Mouse (Mus musculus) kidney, adult 2 months (tissue): Measurements from ENCODE around the gene Olfr481. TPM values are rescaled to one million over a fixed set of nuclear protein-coding genes. Genes with fewer than 3 reads are reported as not detected.

ENCODE experiments used
- DNase-seq: peaks from one replicate; pipeline ENCODE4 v3.0.0; 2021
- H3K27ac ChIP-seq: fragments of 200-500 bp; 2 replicates; pipeline ENCODE4 v1.5.1; 2012; ENCODE audit warnings: low read depth, low read length, control low read depth, inconsistent platforms; ENCODE audit not compliant: insufficient read depth
- H3K27me3 ChIP-seq: fragments of 200-500 bp; replicated peaks from 2 replicates; pipeline ENCODE4 v1.6.1; 2012; ENCODE audit warnings: mild to moderate bottlenecking, moderate library complexity, low read length, inconsistent platforms; ENCODE audit not compliant: control insufficient read depth, insufficient read depth
- H3K36me3 ChIP-seq: fragments of 200-500 bp; 2 replicates; pipeline ENCODE4 v1.6.1; 2012; ENCODE audit warnings: mild to moderate bottlenecking, moderate library complexity, low read length, inconsistent platforms; ENCODE audit not compliant: control insufficient read depth, insufficient read depth
- H3K4me1 ChIP-seq: fragments of 200-500 bp; 2 replicates; pipeline ENCODE4 v1.6.1; 2011; ENCODE audit warnings: low read length; ENCODE audit not compliant: control insufficient read depth, insufficient read depth
- H3K4me3 ChIP-seq: fragments of 200-500 bp; 2 replicates; pipeline ENCODE4 v1.5.1; 2011; ENCODE audit warnings: mild to moderate bottlenecking, low read depth, low read length, control low read depth; ENCODE audit not compliant: insufficient read depth
- CTCF ChIP-seq: fragments of 200-500 bp; conservative IDR thresholded peaks from 2 replicates; pipeline ENCODE4 v1.5.1; 2011; ENCODE audit warnings: low read depth, mild to moderate bottlenecking, control low read depth, low read length, moderate library complexity, mixed read lengths; ENCODE audit not compliant: insufficient read depth, insufficient read length
- POLR2A ChIP-seq: fragments of 200-500 bp; IDR thresholded peaks from one replicate; pipeline ENCODE4 v1.6.1; 2011; ENCODE audit warnings: low read depth, low read length, control low read depth
- whole genome bisulfite sequencing: fragments of 180-500 bp; shearing (Covaris S2); methylation state at CpG from one replicate; pipeline ENCODE4 v1.1.7; 2018; 5-methylcytosine and 5-hydroxymethylcytosine counted together
- polyA plus RNA-seq: library from polyadenylated mRNA; depleted of rRNA; stranded (reverse); fragments of >200 nt; gene quantifications from 2 replicates; pipeline ENCODE4 v1.2.3, GENCODE M21; 2012; rRNA removed

The Olfr481 gene
- polyA plus RNA-seq, 1 experiment: not detected

DNA sequence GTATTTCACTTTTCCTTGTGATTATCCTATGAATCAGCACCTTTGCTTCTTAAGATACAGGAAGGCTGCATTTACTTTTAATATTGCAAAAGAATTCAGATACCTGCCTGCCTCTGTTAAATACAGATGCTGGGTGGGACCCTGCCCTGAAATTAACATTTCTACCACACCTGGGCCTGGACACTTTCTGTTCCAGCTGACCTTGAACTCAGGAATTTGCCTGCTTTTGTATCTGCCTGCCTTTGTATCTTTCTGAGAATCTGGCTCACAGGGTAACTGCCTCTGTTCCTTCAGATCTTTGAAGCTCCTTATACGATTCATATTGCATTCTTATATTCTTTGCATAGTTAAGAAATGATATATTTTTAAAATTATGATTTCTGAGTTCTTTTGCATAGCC is 41.8 kb downstream of the Olfr481 start:
- 51% methylated on average over 1 of the region's 1 CpGs for WGBS
- TF ChIP-seq CTCF (no peak), POLR2A (no peak)
- DNase-seq: no peak
- H3K27ac ChIP-seq: no peak overlapping the region
- no peaks in the 10 kb centered on the region for H3K36me3 ChIP-seq
- H3K27me3 ChIP-seq: no peaks in the 10 kb centered on the region
- H3K4me1 ChIP-seq: no peaks in the 10 kb centered on the region
- H3K4me3 ChIP-seq: no peak overlapping the region

DNA sequence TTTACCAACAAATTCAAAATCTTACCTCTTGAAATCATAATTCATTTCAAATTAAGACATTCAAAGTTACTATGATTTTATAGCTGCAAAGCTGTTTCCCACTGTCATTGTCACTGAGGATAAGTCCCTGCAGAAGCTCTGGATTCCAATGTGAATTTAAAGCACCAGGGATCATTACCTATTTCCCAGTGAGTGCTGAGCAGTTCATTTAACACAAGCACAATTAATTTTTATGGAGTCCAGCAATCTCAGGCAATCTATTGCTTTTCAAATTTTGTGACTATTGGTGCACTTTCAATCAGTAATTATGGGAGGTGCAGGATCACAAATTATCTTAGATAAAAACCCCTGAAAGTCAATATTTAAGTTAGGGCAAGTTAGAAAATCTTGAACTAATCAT is 47.7 kb downstream of the Olfr481 start, which contains the start of gene Olfr484:
Gene Olfr484 (minus strand): TSS at position 101 of the 400 bp plus-strand sequence.
- TF ChIP-seq CTCF: no peak
- no peak for TF ChIP-seq POLR2A
- no peak within 1 kb of the TSS for H3K27ac ChIP-seq
- no peak for DNase-seq

More for the DNA sequence above, 47.7 kb downstream of the Olfr481 start, which contains the start of gene Olfr484:
- Histone ChIP-seq H3K4me3 (no peak within 1 kb of the TSS), H3K4me1 (no peaks in the 10 kb centered on the region), H3K36me3 (no peaks in the 10 kb centered on the region), H3K27me3 (no peaks in the 10 kb centered on the region)

Other genes with a start within 250 kb of the Olfr481 start
- gene Olfr470, start 232.4 kb upstream of the Olfr481 start, polyA plus RNA-seq: not detected in 2 replicates
- gene Olfr472, start 182.0 kb upstream of the Olfr481 start, polyA plus RNA-seq: not detected in 2 replicates
- gene Olfr473, start 149.4 kb upstream of the Olfr481 start, polyA plus RNA-seq: not detected in 2 replicates
- gene Olfr474, start 125.2 kb upstream of the Olfr481 start, polyA plus RNA-seq: not detected in 2 replicates
- not detected in 2 replicates for gene Olfr476, start 115.1 kb upstream of the Olfr481 start, polyA plus RNA-seq
- not detected in 2 replicates for gene Olfr477, start 93.2 kb upstream of the Olfr481 start, polyA plus RNA-seq
- gene Olfr478, start 45.9 kb upstream of the Olfr481 start, polyA plus RNA-seq: not detected in 2 replicates
- gene Olfr479, start 29.2 kb upstream of the Olfr481 start, polyA plus RNA-seq: not detected in 2 replicates
- not detected in 2 replicates for gene Olfr480, start 12.5 kb upstream of the Olfr481 start, polyA plus RNA-seq
- 0.03 TPM in 1 of 2 replicates, not detected in the other for gene Olfr482, start 17.7 kb downstream of the Olfr481 start, polyA plus RNA-seq
- gene Olfr483, start 21.0 kb downstream of the Olfr481 start, polyA plus RNA-seq: not detected in 2 replicates
- not detected in 2 replicates for gene Olfr484, start 47.6 kb downstream of the Olfr481 start, polyA plus RNA-seq
- gene Olfr485, start 80.0 kb downstream of the Olfr481 start, polyA plus RNA-seq: not detected in 2 replicates
- not detected in 2 replicates for gene Olfr486, start 92.9 kb downstream of the Olfr481 start, polyA plus RNA-seq
- not detected in 2 replicates for gene Olfr487, start 134.8 kb downstream of the Olfr481 start, polyA plus RNA-seq
- not detected in 2 replicates for gene Olfr488, start 178.5 kb downstream of the Olfr481 start, polyA plus RNA-seq
- not detected in 2 replicates for gene Olfr490, start 209.1 kb downstream of the Olfr481 start, polyA plus RNA-seq
- not detected in 2 replicates for gene Olfr491, start 233.6 kb downstream of the Olfr481 start, polyA plus RNA-seq
- gene Olfr492, start 243.8 kb downstream of the Olfr481 start, polyA plus RNA-seq: not detected in 2 replicates